Mouse (Mus musculus) lung, postnatal 0 days (tissue): ENCODE data around the gene Btbd18.

Experiments
- CTCF ChIP-seq: IDR thresholded peaks from 2 replicates; pipeline ENCODE4 v1.5.1; 2016; ENCODE audit warnings: antibody characterized with exemption, mild to moderate bottlenecking
- EP300 ChIP-seq: IDR thresholded peaks from 2 replicates; pipeline ENCODE4 v1.6.1; 2016; ENCODE audit warnings: antibody characterized with exemption, mild to moderate bottlenecking, control low read depth

DNA sequence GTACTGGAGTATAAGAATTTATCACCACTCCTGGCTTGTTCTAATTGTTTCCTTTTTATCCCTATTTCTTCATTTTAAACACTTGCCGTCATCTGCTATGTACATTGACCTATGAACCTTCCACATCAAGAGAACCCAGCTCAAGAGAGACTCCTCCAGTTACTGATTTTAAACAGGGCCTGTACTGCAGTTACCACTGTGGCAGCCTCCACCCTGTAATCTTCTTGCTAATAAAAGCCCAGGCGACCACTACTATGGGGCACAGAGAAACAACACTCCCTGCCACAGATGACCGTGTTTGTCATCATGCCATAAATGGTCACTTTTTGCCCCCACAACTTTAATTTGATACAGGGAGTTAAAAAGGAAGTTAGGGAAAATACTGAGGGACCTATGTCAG lies 31.8 kb upstream of the Btbd18 start:
- no peak for TF ChIP-seq CTCF
- TF ChIP-seq EP300 = no peak; the same call in 1 of the 2 replicates
